Mouse (Mus musculus) thymus, adult 2 months (tissue): ENCODE data around the gene 2010111I01Rik.

Experiments used
- CTCF ChIP-seq: fragments of 200-500 bp; IDR thresholded peaks from 2 replicates; pipeline ENCODE4 v1.5.1; 2012; ENCODE audit warnings: mild to moderate bottlenecking, control low read depth, low read length, moderate library complexity, borderline replicate concordance; ENCODE audit not compliant: control insufficient read depth, poor library complexity, insufficient read depth; ENCODE audit errors: extremely low read depth
- POLR2A ChIP-seq: fragments of 200-500 bp; IDR thresholded peaks from 2 replicates; pipeline ENCODE4 v1.6.1; 2012; ENCODE audit warnings: mild to moderate bottlenecking, low read length, control low read depth, moderate library complexity; ENCODE audit not compliant: control insufficient read depth, poor library complexity, insufficient read depth; ENCODE audit errors: extremely low read depth

- TF ChIP-seq CTCF = no peak
- TF ChIP-seq POLR2A = no peak
These were observed 3.5 kb downstream of the 2010111I01Rik start for GRCm38 (mm10) chr13:62968223-62968622.
